Mouse (Mus musculus) embryonic facial prominence, embryonic 15.5 days (tissue): ENCODE measurements around the gene Tmem19. TPM values are rescaled to one million over a fixed set of nuclear protein-coding genes. Genes with fewer than 3 reads are reported as not detected.

Source experiments
- ATAC-seq: fragments of 200-750 bp; cut with Nextera tagmentation; 2 replicates; pipeline ENCODE4 v1.8.0; 2017; ENCODE audit warnings: low read depth, moderate TSS enrichment; ENCODE audit not compliant: insufficient number of reproducible peaks, low FRiP score, low TSS enrichment
- H3K27ac ChIP-seq: fragments of 300-500 bp; sonication (generic); replicated peaks from 2 replicates; pipeline ENCODE4 v1.5.1; 2015; ENCODE audit warnings: mild to moderate bottlenecking, inconsistent platforms
- H3K27me3 ChIP-seq: fragments of 300-500 bp; sonication (generic); 2 replicates; pipeline ENCODE4 v1.6.1; 2015; ENCODE audit warnings: inconsistent platforms
- H3K36me3 ChIP-seq: fragments of 300-500 bp; sonication (generic); 2 replicates; pipeline ENCODE4 v1.6.1; 2015; ENCODE audit warnings: mild to moderate bottlenecking, inconsistent platforms
- H3K4me1 ChIP-seq: fragments of 300-500 bp; sonication (generic); 2 replicates; pipeline ENCODE4 v1.6.1; 2015; ENCODE audit warnings: inconsistent platforms
- H3K4me2 ChIP-seq: fragments of 300-500 bp; sonication (generic); replicated peaks from 2 replicates; pipeline ENCODE4 v1.6.1; 2015; ENCODE audit warnings: mild to moderate bottlenecking, inconsistent platforms
- H3K4me3 ChIP-seq: fragments of 300-500 bp; sonication (generic); replicated peaks from 2 replicates; pipeline ENCODE4 v1.5.1; 2015; ENCODE audit warnings: mild to moderate bottlenecking, inconsistent platforms
- H3K9ac ChIP-seq: fragments of 300-500 bp; sonication (generic); 2 replicates; pipeline ENCODE4 v1.6.1; 2015; ENCODE audit warnings: inconsistent platforms
- H3K9me3 ChIP-seq: fragments of 300-500 bp; sonication (generic); replicated peaks from 2 replicates; pipeline ENCODE4 v1.6.1; 2016; ENCODE audit warnings: inconsistent platforms
- WGBS: fragments of 180-500 bp; shearing (Covaris S2); methylation state at CpG from one replicate; pipeline ENCODE4 v1.1.7; 2015; 5-methylcytosine and 5-hydroxymethylcytosine counted together
- polyA plus RNA-seq: library from polyadenylated mRNA; unstranded; fragments of >200 nt; fragmentation: Nextera tagmentation; extraction: Ambion mirVana; gene quantifications from 2 replicates; pipeline ENCODE4 v1.2.1, GENCODE M21; 2015

The Tmem19 gene
- polyA plus RNA-seq, 1 experiment from 2014 or later = 25.8 TPM

GRCm38 (mm10) chr10:115348131-115348530 is 14.2 kb downstream of the Tmem19 start:
- no peak overlapping the region for H3K9ac ChIP-seq
- H3K27ac ChIP-seq = no peak overlapping the region
- H3K4me2 ChIP-seq = no peak overlapping the region
- H3K36me3 ChIP-seq = peaks cover 2% of the 10 kb centered on the region; the same call in 1 of the 2 replicates
- H3K4me3 ChIP-seq = no peak overlapping the region
- H3K9me3 ChIP-seq = no peaks in the 10 kb centered on the region
- 81% methylated on average over 6 of the region's 6 CpGs for WGBS
- H3K4me1 ChIP-seq = no peaks in the 10 kb centered on the region; the same call in 1 of the 2 replicates
- ATAC-seq = no peak
- H3K27me3 ChIP-seq = no peaks in the 10 kb centered on the region

DNA sequence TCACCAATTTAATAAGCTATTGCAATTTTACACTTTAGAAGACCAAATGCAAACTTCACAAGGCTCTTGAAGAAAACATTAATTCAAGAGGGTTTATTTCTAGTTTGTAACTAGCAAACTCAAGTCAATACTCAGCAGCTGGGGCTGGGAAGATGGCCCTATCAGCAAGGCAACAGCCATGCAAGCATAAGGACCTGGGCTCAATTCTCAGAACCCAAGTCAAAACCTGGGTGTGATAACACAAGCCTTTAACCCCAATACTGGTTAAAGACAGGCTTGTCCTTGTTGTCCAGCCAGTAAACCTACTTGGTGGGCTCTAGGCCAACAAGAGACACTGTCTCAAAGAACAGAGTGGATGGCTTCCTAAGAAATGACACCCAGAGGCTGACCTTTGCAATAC is 15.9 kb downstream of the Tmem19 start:
- Histone ChIP-seq H3K4me3 (no peak overlapping the region), H3K9me3 (no peaks in the 10 kb centered on the region), H3K27ac (no peak overlapping the region), H3K4me2 (no peak overlapping the region), H3K4me1 (no peaks in the 10 kb centered on the region; the same call in 1 of the 2 replicates), H3K27me3 (no peaks in the 10 kb centered on the region), H3K9ac (no peak overlapping the region), H3K36me3 (peaks cover 16% of the 10 kb centered on the region)
- no peak for ATAC-seq

DNA sequence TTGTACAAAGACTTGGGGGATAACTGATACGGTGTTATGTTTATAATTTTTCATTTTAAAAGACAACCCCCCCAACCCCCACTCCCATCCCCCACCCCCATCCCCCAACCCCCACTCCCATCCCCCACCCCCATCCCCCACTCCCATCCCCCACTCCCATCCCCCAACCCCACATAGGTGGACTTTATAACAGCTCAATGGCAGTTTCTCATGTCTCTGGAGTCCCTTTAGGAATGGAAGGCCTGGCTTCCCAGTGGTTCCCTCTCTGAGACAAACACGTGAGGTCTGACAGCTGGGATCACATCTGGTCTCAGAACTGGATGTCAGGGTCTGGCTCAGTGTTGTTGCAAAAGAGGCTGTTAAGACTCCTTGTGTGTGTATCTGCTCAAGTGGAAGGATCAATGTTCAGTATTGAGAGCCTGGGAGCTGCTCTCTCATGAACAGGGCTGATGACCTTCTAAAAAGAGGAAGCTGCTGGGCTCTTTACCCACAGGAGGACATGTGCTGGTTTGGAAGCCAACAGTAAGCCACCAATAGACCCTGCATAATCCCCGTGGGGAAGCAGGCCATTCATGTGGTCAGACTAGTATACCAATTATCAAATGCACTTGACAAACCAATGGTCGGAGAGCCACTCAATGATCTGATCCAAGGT is 19.4 kb downstream of the Tmem19 start:
- Histone ChIP-seq H3K36me3 (peaks cover 20% of the 10 kb centered on the region), H3K4me2 (no peak overlapping the region), H3K4me3 (no peak overlapping the region), H3K9ac (no peak overlapping the region), H3K9me3 (no peaks in the 10 kb centered on the region), H3K4me1 (no peaks in the 10 kb centered on the region), H3K27ac (no peak overlapping the region), H3K27me3 (no peaks in the 10 kb centered on the region)
- no peak for ATAC-seq
- WGBS = 80% methylated on average over 4 of the region's 4 CpGs

DNA sequence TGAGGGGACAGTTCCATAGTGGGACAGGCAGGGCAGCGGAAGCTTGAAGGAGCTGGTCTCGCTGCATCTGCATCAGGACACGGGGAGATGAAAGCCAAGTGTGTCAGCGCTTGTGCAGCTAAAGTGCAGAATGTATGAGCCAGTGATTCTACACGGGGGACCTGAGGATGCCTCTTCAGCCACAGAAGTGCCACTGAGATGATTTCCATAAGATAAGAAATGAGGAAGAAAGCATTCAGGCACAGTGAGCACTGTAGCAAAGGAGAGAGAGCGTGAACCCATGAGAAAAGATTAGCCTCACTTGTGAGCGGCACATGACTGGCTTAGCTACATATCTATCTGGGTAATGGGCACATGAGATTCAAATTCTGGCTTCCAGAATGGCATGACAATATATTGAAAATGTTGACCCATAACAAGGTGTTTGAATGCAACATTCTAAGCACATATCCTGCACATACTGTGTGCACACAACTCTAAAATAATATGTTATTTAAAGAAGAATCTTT is 22.4 kb downstream of the Tmem19 start:
- H3K9ac ChIP-seq = no peak overlapping the region
- ATAC-seq = no peak
- H3K4me2 ChIP-seq = no peak overlapping the region
- 93% methylated on average over 7 of the region's 7 CpGs for WGBS
- no peaks in the 10 kb centered on the region for H3K27me3 ChIP-seq
- no peaks in the 10 kb centered on the region for H3K9me3 ChIP-seq
- H3K27ac ChIP-seq = no peak overlapping the region
- peaks cover 20% of the 10 kb centered on the region for H3K36me3 ChIP-seq
- H3K4me3 ChIP-seq = no peak overlapping the region
- no peaks in the 10 kb centered on the region for H3K4me1 ChIP-seq

GRCm38 (mm10) chr10:115336901-115337300 is 25.4 kb downstream of the Tmem19 start:
- WGBS = 77% methylated on average over 4 of the region's 4 CpGs

GRCm38 (mm10) chr10:115333528-115333927 is 28.8 kb downstream of the Tmem19 start:
- no peaks in the 10 kb centered on the region for H3K4me1 ChIP-seq
- H3K9ac ChIP-seq = no peak overlapping the region
- no peaks in the 10 kb centered on the region for H3K9me3 ChIP-seq
- no peak overlapping the region for H3K4me2 ChIP-seq
- no peak overlapping the region for H3K4me3 ChIP-seq
- no peaks in the 10 kb centered on the region for H3K27me3 ChIP-seq
- 60% methylated on average over 9 of the region's 9 CpGs for WGBS
- H3K27ac ChIP-seq = no peak overlapping the region
- ATAC-seq = no peak
- no peaks in the 10 kb centered on the region for H3K36me3 ChIP-seq

More at GRCm38 (mm10) chr10:115336901-115337300, 25.4 kb downstream of the Tmem19 start:
- Histone ChIP-seq H3K9ac (no peak overlapping the region), H3K36me3 (peaks cover 8% of the 10 kb centered on the region; the same call in 1 of the 2 replicates), H3K27ac (no peak overlapping the region), H3K27me3 (no peaks in the 10 kb centered on the region), H3K4me3 (no peak overlapping the region), H3K9me3 (no peaks in the 10 kb centered on the region), H3K4me1 (no peaks in the 10 kb centered on the region), H3K4me2 (no peak overlapping the region)
- no peak for ATAC-seq

GRCm38 (mm10) chr10:115332997-115333396 is 29.3 kb downstream of the Tmem19 start:
- WGBS = 61% methylated on average over 4 of the region's 4 CpGs
- no peak overlapping the region for H3K27ac ChIP-seq
- no peaks in the 10 kb centered on the region for H3K9me3 ChIP-seq
- H3K4me1 ChIP-seq = no peaks in the 10 kb centered on the region
- no peak for ATAC-seq
- no peak overlapping the region for H3K4me3 ChIP-seq
- H3K9ac ChIP-seq = no peak overlapping the region
- H3K27me3 ChIP-seq = no peaks in the 10 kb centered on the region
- no peaks in the 10 kb centered on the region for H3K36me3 ChIP-seq
- H3K4me2 ChIP-seq = no peak overlapping the region

DNA sequence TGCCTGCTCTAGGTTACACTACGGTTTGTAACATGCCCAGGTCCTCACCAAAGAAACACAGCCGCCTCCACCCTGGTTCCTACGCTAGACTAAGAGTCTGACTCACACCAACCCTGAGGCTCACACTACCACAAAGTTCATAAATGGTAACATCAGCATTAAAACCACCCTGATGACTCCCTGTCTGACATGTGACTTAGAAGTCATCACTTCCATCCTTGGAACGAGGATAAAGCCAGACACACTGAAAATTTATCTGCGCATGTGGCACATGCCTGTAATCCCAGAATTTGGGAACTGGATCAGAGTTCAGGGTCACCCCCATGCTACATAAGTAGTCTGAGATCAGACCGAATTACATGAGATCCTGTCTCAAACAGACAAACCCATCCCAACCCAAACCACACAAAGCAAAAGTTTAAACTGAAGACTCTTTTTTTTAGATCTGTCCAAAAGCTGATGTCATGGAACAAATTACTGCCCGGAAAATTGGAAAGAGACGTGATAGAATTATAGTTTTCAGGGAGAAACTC is 29.8 kb downstream of the Tmem19 start:
- Histone ChIP-seq H3K4me2 (no peak overlapping the region), H3K9me3 (no peaks in the 10 kb centered on the region), H3K27ac (no peak overlapping the region), H3K4me1 (no peaks in the 10 kb centered on the region), H3K36me3 (no peaks in the 10 kb centered on the region), H3K4me3 (no peak overlapping the region), H3K27me3 (no peaks in the 10 kb centered on the region), H3K9ac (no peak overlapping the region)
- 60% methylated on average over 8 of the region's 8 CpGs for WGBS
- ATAC-seq = no peak

GRCm38 (mm10) chr10:115329010-115329530 is 33.2 kb downstream of the Tmem19 start:
- Histone ChIP-seq H3K27me3 (no peaks in the 10 kb centered on the region), H3K4me1 (no peaks in the 10 kb centered on the region), H3K4me3 (no peak overlapping the region), H3K4me2 (no peak overlapping the region), H3K27ac (no peak overlapping the region), H3K9ac (no peak overlapping the region), H3K36me3 (no peaks in the 10 kb centered on the region), H3K9me3 (no peaks in the 10 kb centered on the region)
- 74% methylated on average over 3 of the region's 3 CpGs for WGBS
- ATAC-seq = no peak

- H3K9ac ChIP-seq = no peak overlapping the region
- H3K9me3 ChIP-seq = no peaks in the 10 kb centered on the region
- no peak for ATAC-seq
- no peak overlapping the region for H3K4me2 ChIP-seq
- no peak overlapping the region for H3K4me3 ChIP-seq
- H3K36me3 ChIP-seq = no peaks in the 10 kb centered on the region
- no peaks in the 10 kb centered on the region for H3K4me1 ChIP-seq
- WGBS = 60% methylated on average over 6 of the region's 6 CpGs
- H3K27me3 ChIP-seq = no peaks in the 10 kb centered on the region
- H3K27ac ChIP-seq = no peak overlapping the region
Measured at GRCm38 (mm10) chr10:115328514-115328913, 33.8 kb downstream of the Tmem19 start.

- H3K9me3 ChIP-seq = no peaks in the 10 kb centered on the region
- no peak for ATAC-seq
- no peaks in the 10 kb centered on the region; the same call in 1 of the 2 replicates for H3K27me3 ChIP-seq
- WGBS = 6% methylated on average over 6 of the region's 6 CpGs
- H3K36me3 ChIP-seq = no peaks in the 10 kb centered on the region
- no peaks in the 10 kb centered on the region for H3K4me1 ChIP-seq
- H3K9ac ChIP-seq = no peak overlapping the region
- H3K4me3 ChIP-seq = no peak overlapping the region
- H3K4me2 ChIP-seq = no peak overlapping the region
- H3K27ac ChIP-seq = no peak overlapping the region
Measured at GRCm38 (mm10) chr10:115323295-115323694, 39.0 kb downstream of the Tmem19 start.
